Mouse (Mus musculus) embryonic fibroblast, embryonic 13.5 days (primary cell): Measurements from ENCODE around the gene Vmn2r7. TPM values are rescaled to one million over a fixed set of nuclear protein-coding genes. Genes with fewer than 3 reads are reported as not detected.
"Not testable (repeated sequence)": the region's sequence is repeated elsewhere in the genome, so short reads cannot be mapped to it uniquely, and the experiment has no call there.

Experiments
- H3K27ac ChIP-seq: 2 replicates; pipeline ENCODE4 v1.5.1; 2012; ENCODE audit warnings: low read length, control low read depth, inconsistent platforms; ENCODE audit not compliant: insufficient read depth
- H3K4me1 ChIP-seq: 2 replicates; pipeline ENCODE4 v1.6.1; 2011; ENCODE audit warnings: low read length; ENCODE audit not compliant: control insufficient read depth, insufficient read depth
- H3K4me3 ChIP-seq: 2 replicates; pipeline ENCODE4 v1.5.1; 2011; ENCODE audit warnings: mild to moderate bottlenecking, control low read depth, low read length; ENCODE audit not compliant: insufficient read depth
- CTCF ChIP-seq: IDR thresholded peaks from 2 replicates; pipeline ENCODE4 v1.5.1; 2011; ENCODE audit warnings: mild to moderate bottlenecking, control low read depth, low read length, moderate library complexity, borderline replicate concordance; ENCODE audit not compliant: insufficient read depth
- POLR2A ChIP-seq: IDR thresholded peaks from 2 replicates; pipeline ENCODE4 v1.6.1; 2011; ENCODE audit warnings: low read depth, mild to moderate bottlenecking, control low read depth, low read length, moderate library complexity
- polyA plus RNA-seq: library from polyadenylated mRNA; stranded (reverse); fragments of >200 nt; gene quantifications from 2 replicates; pipeline ENCODE4 v1.2.4, GENCODE M21; 2011; ENCODE audit warnings: low read depth; ENCODE audit not compliant: missing spikeins, insufficient read length

The Vmn2r7 gene
- polyA plus RNA-seq, 1 experiment, result not detected

DNA sequence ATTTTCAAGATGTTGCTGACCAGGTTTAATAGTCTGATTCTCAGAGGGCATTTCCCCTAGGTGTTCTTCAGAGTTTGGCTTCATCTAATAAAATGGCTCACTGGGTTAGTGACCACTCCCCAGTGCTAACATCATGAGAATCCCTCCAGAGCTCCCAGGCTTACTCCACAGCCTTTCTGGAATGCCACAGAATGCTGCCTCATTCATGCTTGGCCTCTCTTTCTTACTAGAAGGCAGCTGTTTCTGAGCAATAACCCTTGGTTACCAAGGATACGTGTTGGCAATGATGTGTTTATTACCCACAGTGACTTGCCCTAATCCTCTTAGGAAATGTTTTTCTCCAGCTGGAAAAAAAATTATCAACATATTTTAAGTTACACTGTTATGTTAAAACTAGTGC lies 72.4 kb downstream of the Vmn2r7 start:
- no peaks in the 10 kb centered on the region for H3K4me1 ChIP-seq
- H3K27ac ChIP-seq, result no peak overlapping the region
- H3K4me3 ChIP-seq, result no peak overlapping the region
- TF ChIP-seq POLR2A (no peak), CTCF (no peak)

DNA sequence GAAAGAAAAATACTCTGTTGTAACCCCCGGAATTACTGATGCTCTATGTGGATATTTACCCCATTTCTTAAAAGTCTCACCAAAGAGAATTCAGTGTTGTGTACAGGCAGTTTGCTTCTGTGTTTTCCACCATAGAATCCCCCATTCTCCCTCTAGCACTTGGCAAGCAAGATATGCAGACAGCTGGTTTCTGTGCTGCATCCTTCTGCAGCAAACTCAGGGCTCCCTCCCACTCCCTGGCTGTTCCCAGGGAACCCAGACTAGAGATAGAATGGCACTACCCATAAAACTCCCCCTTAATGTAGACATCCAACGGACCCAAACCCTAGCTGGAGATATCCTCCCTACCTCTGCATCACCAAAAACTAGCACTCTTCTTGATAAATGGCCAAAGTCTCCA lies 88.4 kb downstream of the Vmn2r7 start:
- Histone ChIP-seq H3K4me3 (no peak overlapping the region), H3K4me1 (no peaks in the 10 kb centered on the region), H3K27ac (no peak overlapping the region)
- TF ChIP-seq POLR2A (no peak), CTCF (no peak)

DNA sequence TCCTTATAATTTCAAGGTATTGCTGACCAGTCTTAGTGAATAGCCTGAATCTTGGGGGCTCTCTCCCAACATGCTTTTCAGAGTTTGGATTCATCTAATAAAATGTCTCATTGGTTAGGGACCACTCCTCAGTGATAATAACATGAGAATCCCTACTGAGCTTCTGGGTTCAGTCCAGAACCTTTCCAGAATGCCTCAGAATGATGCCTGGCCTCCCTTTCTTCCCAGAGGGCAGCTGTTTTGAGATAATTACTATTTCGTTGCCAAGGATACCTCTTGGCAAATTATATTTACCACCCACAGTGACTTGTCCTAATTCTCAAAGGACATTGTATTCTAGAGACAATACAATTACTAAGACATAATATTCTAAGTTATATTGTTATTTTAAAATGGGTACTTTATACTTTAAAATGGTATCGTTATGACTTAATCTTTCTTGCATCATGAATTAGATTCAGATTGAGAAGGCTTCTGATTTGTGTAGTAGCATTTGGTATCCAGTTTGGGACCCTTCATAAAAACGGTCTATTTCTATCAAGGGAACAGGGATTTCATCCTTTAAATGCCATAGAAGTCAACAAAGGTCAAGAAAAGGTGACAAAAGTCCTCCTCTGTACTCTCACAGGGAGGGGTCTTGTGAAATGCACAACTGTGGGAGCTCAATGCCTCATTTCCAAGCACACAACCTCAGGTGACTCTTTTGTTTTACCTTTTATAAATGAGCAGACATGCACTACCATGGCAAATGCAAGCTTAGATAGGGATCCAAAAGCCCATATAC lies 117.2 kb downstream of the Vmn2r7 start:
- not testable (repeated sequence) for H3K4me1 ChIP-seq, H3K27ac ChIP-seq, H3K4me3 ChIP-seq

DNA sequence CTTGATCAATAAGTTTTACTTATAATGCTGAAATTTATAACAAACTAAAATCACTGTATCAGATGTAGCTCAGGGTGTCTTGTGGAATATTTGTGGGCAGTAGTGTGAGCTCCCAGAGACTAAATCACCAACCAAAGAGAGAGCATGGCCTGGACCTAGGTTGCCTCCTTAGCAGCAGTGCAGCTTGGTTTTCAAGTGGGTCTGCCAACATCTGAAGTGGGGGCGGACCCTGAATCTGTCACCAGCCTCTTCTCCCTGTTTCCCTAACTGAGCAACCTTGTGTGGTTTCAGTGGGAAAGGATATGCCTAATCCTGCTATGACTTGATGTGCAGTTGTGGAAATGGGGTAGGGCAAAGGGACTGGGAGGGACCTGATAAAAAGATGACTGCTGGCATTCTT lies 118.8 kb downstream of the Vmn2r7 start:
- H3K4me3 ChIP-seq, H3K27ac ChIP-seq, H3K4me1 ChIP-seq: not testable (repeated sequence)

DNA sequence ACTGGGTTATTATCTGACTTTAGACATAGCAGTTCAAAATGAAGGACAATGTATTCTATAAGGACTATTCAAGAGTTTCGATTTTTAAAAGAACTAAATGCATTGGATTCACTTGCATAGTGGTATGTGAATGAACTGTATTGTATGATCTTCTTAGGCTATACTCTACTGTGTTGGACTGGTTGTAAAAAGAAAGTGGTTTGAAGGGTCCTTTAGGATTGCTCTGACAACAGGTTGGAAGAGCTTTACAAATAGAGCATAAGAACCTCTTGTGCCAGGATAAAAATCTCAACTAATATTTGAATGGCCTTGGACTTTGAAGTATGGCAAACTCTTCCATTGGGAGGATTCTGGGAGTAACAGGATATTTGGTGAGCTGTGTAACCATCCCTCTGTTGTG lies 168.5 kb downstream of the Vmn2r7 start:
- H3K27ac ChIP-seq, H3K4me1 ChIP-seq, H3K4me3 ChIP-seq: not testable (repeated sequence)
